Mouse (Mus musculus): ENCODE results near the gene Txndc11. TPM values are rescaled to one million over a fixed set of nuclear protein-coding genes. Genes with fewer than 3 reads are reported as not detected.
A peak's percentile ranks its signal among the peaks of the same experiment; 100 is the strongest.
"Not testable (repeated sequence)": the region's sequence is repeated elsewhere in the genome, so short reads cannot be mapped to it uniquely, and the experiment has no call there.

Gene Txndc11
- polyA plus RNA-seq (2016; fragmentation: Nextera tagmentation; extraction: Ambion mirVana) = 24.0 and 25.1 TPM in 2 replicates

GRCm38 (mm10) chr16:11134348-11135344 lies at the start of gene Txndc11:
Txndc11 (minus strand) TSS chr16:11134650.
- no peaks in the 10 kb centered on the region for H3K9me3 ChIP-seq
- peak; percentile 99 for DNase-seq (ENCODE audit: extremely low spot score, low spot score)
- peaks cover 32% of the 10 kb centered on the region for H3K4me1 ChIP-seq
- H3K36me3 ChIP-seq (replicated peaks) = peaks cover 37% of the 10 kb centered on the region
- H3K4me3 ChIP-seq = peak within 1 kb of the TSS; percentile 97
- H3K27me3 ChIP-seq (ENCODE audit: poor library complexity, severe bottlenecking) = no peaks in the 10 kb centered on the region
- under 1% methylated on average over 80 of the region's 80 CpGs for WGBS
- H3K27ac ChIP-seq = peak within 1 kb of the TSS; percentile 93

- Histone ChIP-seq H3K9me3 (peaks cover 4% of the 10 kb centered on the region; the same call in 1 of the 2 replicates), H3K27ac (no peak overlapping the region), H3K4me1 (peaks cover 21% of the 10 kb centered on the region), H3K4me3 (no peak overlapping the region), H3K27me3 (ENCODE audit: poor library complexity, severe bottlenecking) (peaks cover 11% of the 10 kb centered on the region), H3K36me3 (replicated peaks) (no peaks in the 10 kb centered on the region)
- 76% methylated on average over 2 of the region's 2 CpGs for WGBS
- no peak for DNase-seq (ENCODE audit: extremely low spot score, low spot score)
Observed at GRCm38 (mm10) chr16:11177404-11177803, 43.0 kb upstream of the Txndc11 start.

- peaks cover 11% of the 10 kb centered on the region for H3K27me3 ChIP-seq (ENCODE audit: poor library complexity, severe bottlenecking)
- peaks cover 21% of the 10 kb centered on the region for H3K4me1 ChIP-seq
- H3K36me3 ChIP-seq (replicated peaks) = no peaks in the 10 kb centered on the region
- DNase-seq (ENCODE audit: extremely low spot score, low spot score) = no peak
- peak overlapping the region; percentile 92 for H3K27ac ChIP-seq
- peaks cover 4% of the 10 kb centered on the region; the same call in 1 of the 2 replicates for H3K9me3 ChIP-seq
- 3% methylated on average over 4 of the region's 4 CpGs for WGBS
- H3K4me3 ChIP-seq = peak overlapping the region; percentile 90
Observed at GRCm38 (mm10) chr16:11176884-11177244, 42.4 kb upstream of the Txndc11 start.

DNA sequence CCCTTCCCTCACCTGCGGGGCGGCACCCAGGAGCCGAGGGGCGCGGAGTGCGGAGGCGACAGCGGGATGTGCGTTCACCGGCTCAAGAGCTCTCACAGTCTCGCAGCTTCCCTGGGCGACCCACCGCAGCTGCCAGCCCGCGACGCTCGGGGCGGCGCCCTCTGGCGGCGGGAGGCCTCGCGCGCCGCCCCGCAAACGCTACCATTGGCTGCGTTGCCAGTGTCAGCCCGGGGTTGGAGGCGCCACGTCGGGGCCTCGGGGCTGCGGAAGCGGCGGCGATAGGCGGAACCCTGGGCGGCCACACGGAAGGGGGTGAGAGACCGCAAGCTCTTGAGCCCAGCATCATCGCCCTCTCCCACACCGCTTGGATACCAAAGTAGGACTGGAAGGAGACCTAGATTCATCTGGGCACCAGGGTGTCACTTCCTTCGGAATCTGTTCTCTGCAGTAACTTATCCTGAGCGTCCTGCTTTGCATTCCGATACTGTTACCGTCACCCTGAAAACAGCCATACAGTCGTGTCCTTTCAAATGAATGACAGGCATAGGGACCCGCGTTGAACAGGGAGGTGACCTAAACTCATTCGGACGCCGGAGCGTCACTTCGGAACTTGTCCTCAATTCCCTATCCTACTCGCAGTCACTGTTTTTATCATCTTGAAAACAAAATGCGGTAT lies 41.9 kb upstream of the Txndc11 start, which contains the start of gene Zc3h7a:
Zc3h7a (minus strand) TSS at position 186 of the 676 bp plus-strand sequence.
- Histone ChIP-seq H3K4me3 (peak within 1 kb of the TSS; percentile 90), H3K9me3 (peaks cover 4% of the 10 kb centered on the region; the same call in 1 of the 2 replicates), H3K27me3 (ENCODE audit: poor library complexity, severe bottlenecking) (peaks cover 11% of the 10 kb centered on the region), H3K27ac (peak within 1 kb of the TSS; percentile 92), H3K36me3 (replicated peaks) (no peaks in the 10 kb centered on the region), H3K4me1 (peaks cover 22% of the 10 kb centered on the region)
- under 1% methylated on average over 57 of the region's 57 CpGs for whole genome bisulfite sequencing
- DNase-seq (ENCODE audit: extremely low spot score, low spot score) = peak; percentile 86

GRCm38 (mm10) chr16:11175489-11176207 lies 41.2 kb upstream of the Txndc11 start:
- Histone ChIP-seq H3K4me3 (peak overlapping the region; percentile 90), H3K27me3 (ENCODE audit: poor library complexity, severe bottlenecking) (peaks cover 11% of the 10 kb centered on the region), H3K36me3 (replicated peaks) (no peaks in the 10 kb centered on the region), H3K9me3 (peaks cover 4% of the 10 kb centered on the region; the same call in 1 of the 2 replicates), H3K27ac (peak overlapping the region; percentile 92), H3K4me1 (peaks cover 23% of the 10 kb centered on the region)
- under 1% methylated on average over 72 of the region's 72 CpGs for WGBS
- peak; percentile 68 for DNase-seq (ENCODE audit: extremely low spot score, low spot score)

GRCm38 (mm10) chr16:11175100-11175488 lies 40.6 kb upstream of the Txndc11 start:
- WGBS = 16% methylated on average over 9 of the region's 9 CpGs
- DNase-seq (ENCODE audit: extremely low spot score, low spot score) = no peak
- H3K27ac ChIP-seq = peak overlapping the region; percentile 92

GRCm38 (mm10) chr16:11174671-11175081 lies 40.2 kb upstream of the Txndc11 start:
- WGBS = 14% methylated on average over 10 of the region's 10 CpGs
- Histone ChIP-seq H3K36me3 (replicated peaks) (no peaks in the 10 kb centered on the region), H3K4me1 (peaks cover 23% of the 10 kb centered on the region), H3K9me3 (peaks cover 4% of the 10 kb centered on the region; the same call in 1 of the 2 replicates), H3K27ac (peak overlapping the region; percentile 92), H3K27me3 (ENCODE audit: poor library complexity, severe bottlenecking) (peaks cover 11% of the 10 kb centered on the region), H3K4me3 (peak overlapping the region; percentile 90)
- peak; percentile 55 for DNase-seq (ENCODE audit: extremely low spot score, low spot score)

More at GRCm38 (mm10) chr16:11175100-11175488, 40.6 kb upstream of the Txndc11 start:
- peaks cover 4% of the 10 kb centered on the region; the same call in 1 of the 2 replicates for H3K9me3 ChIP-seq
- H3K36me3 ChIP-seq (replicated peaks) = no peaks in the 10 kb centered on the region
- peaks cover 11% of the 10 kb centered on the region for H3K27me3 ChIP-seq (ENCODE audit: poor library complexity, severe bottlenecking)
- H3K4me3 ChIP-seq = peak overlapping the region; percentile 90
- H3K4me1 ChIP-seq = peaks cover 23% of the 10 kb centered on the region

- H3K9me3 ChIP-seq = no peaks in the 10 kb centered on the region
Observed at GRCm38 (mm10) chr16:11171679-11172078, 37.2 kb upstream of the Txndc11 start.

GRCm38 (mm10) chr16:11166431-11166830 lies 32.0 kb upstream of the Txndc11 start:
- H3K4me1 ChIP-seq = 0 out of 2 replicates have a peak, but pooled peaks cover 3% of the 10 kb centered on the region
- 81% methylated on average over 2 of the region's 2 CpGs for whole genome bisulfite sequencing
- no peaks in the 10 kb centered on the region for H3K27me3 ChIP-seq (ENCODE audit: poor library complexity, severe bottlenecking)
- peaks cover 22% of the 10 kb centered on the region for H3K36me3 ChIP-seq (replicated peaks)
- H3K4me3 ChIP-seq = no peak overlapping the region
- H3K9me3 ChIP-seq = no peaks in the 10 kb centered on the region
- DNase-seq (ENCODE audit: extremely low spot score, low spot score) = no peak
- H3K27ac ChIP-seq = no peak overlapping the region

More at GRCm38 (mm10) chr16:11171679-11172078, 37.2 kb upstream of the Txndc11 start:
- no peak overlapping the region for H3K4me3 ChIP-seq
- peaks cover 20% of the 10 kb centered on the region for H3K4me1 ChIP-seq
- no peak for DNase-seq (ENCODE audit: extremely low spot score, low spot score)
- no peak overlapping the region for H3K27ac ChIP-seq
- H3K36me3 ChIP-seq (replicated peaks) = no peaks in the 10 kb centered on the region
- WGBS = 89% methylated on average over 6 of the region's 6 CpGs
- no peaks in the 10 kb centered on the region for H3K27me3 ChIP-seq (ENCODE audit: poor library complexity, severe bottlenecking)

GRCm38 (mm10) chr16:11164695-11165255 lies 30.3 kb upstream of the Txndc11 start:
- no peak overlapping the region for H3K4me3 ChIP-seq
- no peaks in the 10 kb centered on the region for H3K9me3 ChIP-seq
- H3K36me3 ChIP-seq (replicated peaks) = peaks cover 33% of the 10 kb centered on the region
- WGBS = 91% methylated on average over 3 of the region's 3 CpGs
- no peaks in the 10 kb centered on the region for H3K27me3 ChIP-seq (ENCODE audit: poor library complexity, severe bottlenecking)
- no peak for DNase-seq (ENCODE audit: extremely low spot score, low spot score)
- no peak overlapping the region for H3K27ac ChIP-seq
- no peaks in the 10 kb centered on the region for H3K4me1 ChIP-seq

- WGBS = 75% methylated on average over 2 of the region's 3 CpGs
- peaks cover 85% of the 10 kb centered on the region for H3K36me3 ChIP-seq (replicated peaks)
- not testable (repeated sequence) for H3K4me3 ChIP-seq; DNase-seq (ENCODE audit: extremely low spot score, low spot score); H3K27me3 ChIP-seq (ENCODE audit: poor library complexity, severe bottlenecking); H3K9me3 ChIP-seq; H3K4me1 ChIP-seq; H3K27ac ChIP-seq
Observed at GRCm38 (mm10) chr16:11157721-11158120, 23.3 kb upstream of the Txndc11 start.

- Histone ChIP-seq H3K36me3 (replicated peaks) (peaks cover 77% of the 10 kb centered on the region), H3K9me3 (peaks cover 5% of the 10 kb centered on the region; the same call in 1 of the 2 replicates), H3K27me3 (ENCODE audit: poor library complexity, severe bottlenecking) (no peaks in the 10 kb centered on the region), H3K27ac (no peak overlapping the region), H3K4me1 (no peaks in the 10 kb centered on the region), H3K4me3 (no peak overlapping the region)
- no peak for DNase-seq (ENCODE audit: extremely low spot score, low spot score)
Observed at GRCm38 (mm10) chr16:11154500-11154899, 20.1 kb upstream of the Txndc11 start.

Measured in forebrain, embryonic 10.5 days (tissue).